27 mouse cellular contexts compared by ENCODE assay signal in the genomic region with DNA sequence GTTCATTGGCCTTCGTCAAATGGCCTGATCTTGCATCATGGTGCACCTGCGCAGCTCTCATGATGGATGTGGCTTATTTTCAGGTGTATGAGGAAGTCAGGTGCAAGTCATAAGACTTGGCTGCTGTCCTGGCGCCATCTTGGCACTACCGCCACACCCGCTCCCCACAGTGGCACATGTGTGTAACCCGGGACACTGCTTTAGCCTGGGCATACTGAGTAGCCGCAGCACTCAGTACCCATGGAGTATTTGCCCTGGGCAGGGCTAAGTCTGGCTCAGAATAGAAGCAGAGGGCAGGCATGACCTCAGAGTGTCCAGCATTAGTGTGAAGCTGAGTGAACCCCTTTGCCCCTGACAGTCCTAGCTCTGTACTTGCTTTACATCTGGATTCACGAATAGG. TPM values are rescaled to one million over a fixed set of nuclear protein-coding genes. Genes with fewer than 3 reads are reported as not detected.
DNase-seq lines count a peak whose midpoint lies in the region; ATAC-seq and TF ChIP-seq lines count a peak whose summit lies in the region.
"Had no signal": no experiment of that assay in that cellular context is flagged by ENCODE, and none has a peak within 500 bp of the region (broad histone marks: within the 10 kb centered on the region; RNA-seq: fewer than 3 reads in every experiment).

No protein-coding gene starts in this region.

- H3K36me3 ChIP-seq in forebrain, embryonic 16.5 days (ENCODE audit: control insufficient read depth, insufficient read depth) = no peaks in the 10 kb centered on the region
- H3K36me3 ChIP-seq in forebrain, embryonic 11.5 days (ENCODE audit: control insufficient read depth, insufficient read depth, low read length) = no peaks in the 10 kb centered on the region
- H3K36me3 ChIP-seq in hindbrain, postnatal 0 days (ENCODE audit: insufficient read depth, low read length) = no peaks in the 10 kb centered on the region
- no peaks in the 10 kb centered on the region for H3K36me3 ChIP-seq in hindbrain, embryonic 16.5 days (ENCODE audit: control insufficient read depth, insufficient read depth, low read length)
- H3K36me3 ChIP-seq in liver, embryonic 13.5 days = no peaks in the 10 kb centered on the region
- no peaks in the 10 kb centered on the region for H3K36me3 ChIP-seq in liver, embryonic 12.5 days
- no peaks in the 10 kb centered on the region for H3K36me3 ChIP-seq in stomach, postnatal 0 days (ENCODE audit: control insufficient read depth, insufficient read depth, low read length)
- H3K36me3 ChIP-seq: stomach, embryonic 15.5 days had no signal

- H3K9me3 ChIP-seq in forebrain, embryonic 16.5 days (ENCODE audit: control insufficient read depth, low read length) = no peaks in the 10 kb centered on the region
- no peaks in the 10 kb centered on the region for H3K9me3 ChIP-seq in forebrain, embryonic 11.5 days (ENCODE audit: control insufficient read depth, low read length)
- no peaks in the 10 kb centered on the region for H3K9me3 ChIP-seq in hindbrain, postnatal 0 days (ENCODE audit: low read length)
- H3K9me3 ChIP-seq in hindbrain, embryonic 16.5 days (ENCODE audit: control insufficient read depth, low read length) = no peaks in the 10 kb centered on the region
- no peaks in the 10 kb centered on the region for H3K9me3 ChIP-seq in liver, embryonic 13.5 days (replicated peaks)
- no peaks in the 10 kb centered on the region for H3K9me3 ChIP-seq in liver, embryonic 12.5 days (replicated peaks)
- H3K9me3 ChIP-seq in stomach, postnatal 0 days (ENCODE audit: control insufficient read depth, low read length) = no peaks in the 10 kb centered on the region
- H3K9me3 ChIP-seq: G1E; stomach, embryonic 15.5 days had no signal

- no peaks in the 10 kb centered on the region for H3K27me3 ChIP-seq in forebrain, embryonic 16.5 days (replicated peaks; ENCODE audit: control insufficient read depth, insufficient read depth, low read length)
- H3K27me3 ChIP-seq in forebrain, embryonic 11.5 days (ENCODE audit: control insufficient read depth, insufficient read depth, low read length) = no peaks in the 10 kb centered on the region
- H3K27me3 ChIP-seq in hindbrain, postnatal 0 days (ENCODE audit: insufficient read depth, low read length) = no peaks in the 10 kb centered on the region
- no peaks in the 10 kb centered on the region for H3K27me3 ChIP-seq in hindbrain, embryonic 16.5 days (replicated peaks; ENCODE audit: control insufficient read depth, insufficient read depth, low read length)
- H3K27me3 ChIP-seq in liver, embryonic 13.5 days = no peaks in the 10 kb centered on the region
- no peaks in the 10 kb centered on the region for H3K27me3 ChIP-seq in liver, embryonic 12.5 days (replicated peaks)
- no peaks in the 10 kb centered on the region for H3K27me3 ChIP-seq in stomach, postnatal 0 days (ENCODE audit: control insufficient read depth, insufficient read depth, low read length)
- H3K27me3 ChIP-seq: CH12.LX; stomach, embryonic 15.5 days had no signal

- H3K4me2 ChIP-seq in forebrain, embryonic 16.5 days (ENCODE audit: low read length) = no peak overlapping the region
- H3K4me2 ChIP-seq in forebrain, embryonic 11.5 days (ENCODE audit: low read depth, low read length, severe bottlenecking) = no peak overlapping the region
- no peak overlapping the region for H3K4me2 ChIP-seq in hindbrain, postnatal 0 days (ENCODE audit: low read depth, low read length)
- H3K4me2 ChIP-seq in hindbrain, embryonic 16.5 days (ENCODE audit: low read length) = no peak overlapping the region
- H3K4me2 ChIP-seq in liver, embryonic 13.5 days = no peak overlapping the region
- H3K4me2 ChIP-seq in liver, embryonic 12.5 days = no peak overlapping the region
- H3K4me2 ChIP-seq in stomach, postnatal 0 days (replicated peaks; ENCODE audit: low read depth) = no peak overlapping the region
- H3K4me2 ChIP-seq: midbrain, embryonic 11.5 days; stomach, embryonic 15.5 days had no signal

- no peak overlapping the region for H3K9ac ChIP-seq in forebrain, embryonic 16.5 days (replicated peaks; ENCODE audit: low read depth, low read length)
- H3K9ac ChIP-seq in forebrain, embryonic 11.5 days (ENCODE audit: low read length) = no peak overlapping the region
- no peak overlapping the region for H3K9ac ChIP-seq in hindbrain, postnatal 0 days (replicated peaks; ENCODE audit: low read length)
- no peak overlapping the region for H3K9ac ChIP-seq in hindbrain, embryonic 16.5 days (ENCODE audit: low read depth, low read length)
- no peak overlapping the region for H3K9ac ChIP-seq in liver, embryonic 13.5 days
- no peak overlapping the region for H3K9ac ChIP-seq in liver, embryonic 12.5 days
- no peak overlapping the region for H3K9ac ChIP-seq in stomach, postnatal 0 days (ENCODE audit: low read length)
- H3K9ac ChIP-seq: stomach, embryonic 15.5 days had no signal

- TF ChIP-seq EP300 in stomach, postnatal 0 days (optimal IDR thresholded peaks at IDR 0.05) = no peak

- H3K4me1 ChIP-seq in forebrain, embryonic 16.5 days (replicated peaks; ENCODE audit: control insufficient read depth, insufficient read depth, low read length) = 0 out of 2 replicates have a peak, but pooled peaks cover 4% of the 10 kb centered on the region
- no peaks in the 10 kb centered on the region for H3K4me1 ChIP-seq in forebrain, embryonic 11.5 days (replicated peaks; ENCODE audit: control insufficient read depth, insufficient read depth, low read length)
- H3K4me1 ChIP-seq in hindbrain, postnatal 0 days (ENCODE audit: insufficient read depth, low read length) = no peaks in the 10 kb centered on the region
- peaks cover 3% of the 10 kb centered on the region; the same call in 1 of the 2 replicates for H3K4me1 ChIP-seq in hindbrain, embryonic 16.5 days (ENCODE audit: control insufficient read depth, insufficient read depth, low read depth, low read length)
- H3K4me1 ChIP-seq in liver, embryonic 13.5 days (replicated peaks) = peaks cover 33% of the 10 kb centered on the region
- peaks cover 36% of the 10 kb centered on the region for H3K4me1 ChIP-seq in liver, embryonic 12.5 days
- H3K4me1 ChIP-seq in stomach, postnatal 0 days (replicated peaks; ENCODE audit: control insufficient read depth, insufficient read depth) = no peaks in the 10 kb centered on the region

- no peak overlapping the region for H3K4me3 ChIP-seq in forebrain, embryonic 16.5 days (replicated peaks; ENCODE audit: low read length)
- no peak overlapping the region for H3K4me3 ChIP-seq in forebrain, embryonic 11.5 days (ENCODE audit: low read depth, low read length)
- no peak overlapping the region for H3K4me3 ChIP-seq in hindbrain, postnatal 0 days (ENCODE audit: low read length)
- H3K4me3 ChIP-seq in hindbrain, embryonic 16.5 days (ENCODE audit: low read length) = no peak overlapping the region
- no peak overlapping the region for H3K4me3 ChIP-seq in liver, embryonic 13.5 days (replicated peaks)
- H3K4me3 ChIP-seq in liver, embryonic 12.5 days = no peak overlapping the region
- H3K4me3 ChIP-seq in stomach, postnatal 0 days (ENCODE audit: low read depth, low read length) = no peak overlapping the region
- H3K4me3 ChIP-seq: stomach, embryonic 15.5 days had no signal

- DNase-seq in forebrain, embryonic 11.5 days (ENCODE audit: low spot score) = no peak
- no peak for DNase-seq in hindbrain, postnatal 0 days (ENCODE audit: low spot score)
- DNase-seq in liver, embryonic 13.5 days = no peak
- peak; percentile 12 for DNase-seq in stomach, postnatal 0 days (ENCODE audit: low spot score)
- no peak for DNase-seq in thymus, postnatal 10 days (ENCODE audit: low spot score in 2 of 2)
- DNase-seq: adrenal gland, postnatal 10 days; cerebellum, adult 8-10 months; cerebellum, postnatal 25 days; heart, postnatal 14 days; kidney, adult 11 months; layer of hippocampus, postnatal 36 days; left cerebral cortex, postnatal 4 days; lung, postnatal 36 days; thymus, postnatal 36 days had no signal

- no peak overlapping the region for H3K27ac ChIP-seq in forebrain, embryonic 16.5 days (ENCODE audit: low read length)
- H3K27ac ChIP-seq in forebrain, embryonic 11.5 days (ENCODE audit: low read depth, low read length) = no peak overlapping the region
- H3K27ac ChIP-seq in hindbrain, postnatal 0 days = no peak overlapping the region
- H3K27ac ChIP-seq in hindbrain, embryonic 16.5 days (ENCODE audit: low read depth, low read length) = no peak overlapping the region
- H3K27ac ChIP-seq in liver, embryonic 13.5 days = peak overlapping the region; percentile 9; the same call in 1 of the 2 replicates
- no peak overlapping the region for H3K27ac ChIP-seq in liver, embryonic 12.5 days
- no peak overlapping the region for H3K27ac ChIP-seq in stomach, postnatal 0 days (replicated peaks)
- H3K27ac ChIP-seq: kidney, postnatal 0 days; stomach, embryonic 15.5 days had no signal

- 91% methylated on average over 8 of the region's 8 CpGs for WGBS in forebrain, embryonic 16.5 days
- 89% methylated on average over 8 of the region's 8 CpGs for WGBS in forebrain, embryonic 11.5 days
- 94% methylated on average over 8 of the region's 8 CpGs for WGBS in hindbrain, postnatal 0 days
- 94% methylated on average over 8 of the region's 8 CpGs for WGBS in hindbrain, embryonic 16.5 days
- 88% methylated on average over 8 of the region's 8 CpGs for WGBS in liver, embryonic 13.5 days (ENCODE audit: insufficient replicate concordance)
- 85% methylated on average over 8 of the region's 8 CpGs for WGBS in liver, embryonic 12.5 days (ENCODE audit: insufficient replicate concordance)
- 97% methylated on average over 8 of the region's 8 CpGs for WGBS in stomach, postnatal 0 days

- TF ChIP-seq CTCF in hindbrain, postnatal 0 days (IDR thresholded peaks at IDR 0.05; ENCODE audit: low read depth) = no peak
- TF ChIP-seq CTCF in stomach, postnatal 0 days (IDR thresholded peaks at IDR 0.05; ENCODE audit: low read depth) = no peak

- 0 out of 2 replicates have a peak, but pooled peaks have one; percentile 33 for ATAC-seq in forebrain, embryonic 16.5 days
- ATAC-seq in forebrain, embryonic 11.5 days (replicated peaks; ENCODE audit: low FRiP score) = no peak
- ATAC-seq in hindbrain, postnatal 0 days = peak; percentile 44; the same call in 1 of the 2 replicates
- no peak for ATAC-seq in hindbrain, embryonic 16.5 days
- ATAC-seq in liver, embryonic 13.5 days (ENCODE audit: low read depth) = no peak
- no peak for ATAC-seq in liver, embryonic 12.5 days
- ATAC-seq in stomach, postnatal 0 days (ENCODE audit: low FRiP score, low TSS enrichment) = peak; percentile 16; the same call in 1 of the 2 replicates
- ATAC-seq: forebrain, embryonic 14.5 days had no signal

RNA-seq across cellular contexts. Expression of a gene that starts 11.9 kb away (rescaled TPM):
- 0.28 TPM in 1 of 2 replicates, not detected in the other for polyA plus RNA-seq in forebrain, embryonic 16.5 days (2015; fragmentation: Nextera tagmentation; extraction: Ambion mirVana)
- polyA plus RNA-seq in forebrain, embryonic 11.5 days (2014; fragmentation: Nextera tagmentation; extraction: Ambion mirVana) = 0.36 and 0.49 TPM in 2 replicates
- total RNA-seq in hindbrain, postnatal 0 days (2014; rRNA removed) = not detected in 2 replicates
- polyA plus RNA-seq in hindbrain, postnatal 0 days (2015; fragmentation: Nextera tagmentation; extraction: Ambion mirVana) = not detected in 2 replicates
- polyA plus RNA-seq in hindbrain, embryonic 16.5 days (2015; fragmentation: Nextera tagmentation; extraction: Ambion mirVana) = 0.10 and 0.16 TPM in 2 replicates
- 0.14 TPM in 1 of 2 replicates, not detected in the other for polyA plus RNA-seq in liver, embryonic 13.5 days (2015; fragmentation: Nextera tagmentation; extraction: Ambion mirVana)
- 0.08 TPM in 1 of 2 replicates, not detected in the other for polyA plus RNA-seq in liver, embryonic 12.5 days (2016; fragmentation: Nextera tagmentation; extraction: Ambion mirVana)
- polyA plus RNA-seq in stomach, postnatal 0 days (2015; fragmentation: Nextera tagmentation; extraction: Ambion mirVana) = 0.06 and 0.08 TPM in 2 replicates
- total RNA-seq: gastrocnemius, adult 8-10 months; gastrocnemius, postnatal 4 days; layer of hippocampus, postnatal 36 days; left cerebral cortex, postnatal 4 days had no signal
- polyA plus RNA-seq: forebrain, embryonic 14.5 days; G1E; heart, embryonic 14.5 days; limb, embryonic 14.5 days had no signal

RNA-seq across cellular contexts. Expression of a gene that starts 37.5 kb away (rescaled TPM):
- 1.1 and 1.3 TPM in 2 replicates for polyA plus RNA-seq in forebrain, embryonic 16.5 days (2015; fragmentation: Nextera tagmentation; extraction: Ambion mirVana)
- 1.9 and 2.4 TPM in 2 replicates for polyA plus RNA-seq in forebrain, embryonic 11.5 days (2014; fragmentation: Nextera tagmentation; extraction: Ambion mirVana)
- 1.3 and 1.5 TPM in 2 replicates for total RNA-seq in hindbrain, postnatal 0 days (2014; rRNA removed)
- polyA plus RNA-seq in hindbrain, postnatal 0 days (2015; fragmentation: Nextera tagmentation; extraction: Ambion mirVana) = 0.56 and 0.58 TPM in 2 replicates
- 0.81 and 1.2 TPM in 2 replicates for polyA plus RNA-seq in hindbrain, embryonic 16.5 days (2015; fragmentation: Nextera tagmentation; extraction: Ambion mirVana)
- polyA plus RNA-seq in liver, embryonic 13.5 days (2015; fragmentation: Nextera tagmentation; extraction: Ambion mirVana) = 0.96 and 1.3 TPM in 2 replicates
- 1.8 and 2.1 TPM in 2 replicates for polyA plus RNA-seq in liver, embryonic 12.5 days (2016; fragmentation: Nextera tagmentation; extraction: Ambion mirVana)
- 1.8 and 2.0 TPM in 2 replicates for polyA plus RNA-seq in stomach, postnatal 0 days (2015; fragmentation: Nextera tagmentation; extraction: Ambion mirVana)

RNA-seq across cellular contexts. Expression of a gene that starts 49.0 kb away (rescaled TPM):
- 51.0 and 54.4 TPM in 2 replicates for polyA plus RNA-seq in forebrain, embryonic 16.5 days (2015; fragmentation: Nextera tagmentation; extraction: Ambion mirVana)
- polyA plus RNA-seq in forebrain, embryonic 11.5 days (2014; fragmentation: Nextera tagmentation; extraction: Ambion mirVana) = 72.9 and 76.9 TPM in 2 replicates
- total RNA-seq in hindbrain, postnatal 0 days (2014; rRNA removed) = 42.9 and 45.6 TPM in 2 replicates
- polyA plus RNA-seq in hindbrain, postnatal 0 days (2015; fragmentation: Nextera tagmentation; extraction: Ambion mirVana) = 55.4 and 55.8 TPM in 2 replicates
- polyA plus RNA-seq in hindbrain, embryonic 16.5 days (2015; fragmentation: Nextera tagmentation; extraction: Ambion mirVana) = 48.9 and 51.8 TPM in 2 replicates
- 22.6 and 25.3 TPM in 2 replicates for polyA plus RNA-seq in liver, embryonic 13.5 days (2015; fragmentation: Nextera tagmentation; extraction: Ambion mirVana)
- 25.5 and 29.2 TPM in 2 replicates for polyA plus RNA-seq in liver, embryonic 12.5 days (2016; fragmentation: Nextera tagmentation; extraction: Ambion mirVana)
- polyA plus RNA-seq in stomach, postnatal 0 days (2015; fragmentation: Nextera tagmentation; extraction: Ambion mirVana) = 38.5 and 38.6 TPM in 2 replicates

Comparison
In these comparisons a context has a peak if more than half of its experiments do, and no peak if none do; other contexts are left out.
1. ATAC-seq: peak in forebrain, embryonic 16.5 days (single experiment), hindbrain, postnatal 0 days (single experiment) and stomach, postnatal 0 days (single experiment); none in forebrain, embryonic 11.5 days (single experiment), hindbrain, embryonic 16.5 days (single experiment), liver, embryonic 13.5 days (single experiment) and liver, embryonic 12.5 days (single experiment).